Mouse (Mus musculus) heart, embryonic 13.5 days (tissue): Measurements from ENCODE around the gene Sox5. TPM values are rescaled to one million over a fixed set of nuclear protein-coding genes. Genes with fewer than 3 reads are reported as not detected.

Source experiments
- ATAC-seq: fragments of 200-750 bp; cut with Nextera tagmentation; 2 replicates; pipeline ENCODE4 v1.8.0; 2017; ENCODE audit warnings: moderate TSS enrichment; ENCODE audit not compliant: insufficient number of reproducible peaks, low FRiP score, low TSS enrichment; ENCODE audit errors: extremely low read depth
- H3K27ac ChIP-seq: fragments of 300-500 bp; sonication (generic); replicated peaks from 2 replicates; pipeline ENCODE4 v1.5.1; 2015; ENCODE audit warnings: moderate library complexity, mild to moderate bottlenecking, inconsistent platforms
- H3K27me3 ChIP-seq: fragments of 300-500 bp; sonication (generic); replicated peaks from 2 replicates; pipeline ENCODE4 v1.6.1; 2015; ENCODE audit warnings: mild to moderate bottlenecking, inconsistent platforms
- H3K36me3 ChIP-seq: fragments of 300-500 bp; sonication (generic); 2 replicates; pipeline ENCODE4 v1.6.1; 2015; ENCODE audit warnings: mild to moderate bottlenecking, inconsistent platforms
- H3K4me1 ChIP-seq: fragments of 300-500 bp; sonication (generic); 2 replicates; pipeline ENCODE4 v1.6.1; 2015; ENCODE audit warnings: inconsistent platforms
- H3K4me2 ChIP-seq: fragments of 300-500 bp; sonication (generic); 2 replicates; pipeline ENCODE4 v1.6.1; 2015; ENCODE audit warnings: inconsistent platforms, mild to moderate bottlenecking, moderate library complexity
- H3K4me3 ChIP-seq: fragments of 300-500 bp; sonication (generic); 2 replicates; pipeline ENCODE4 v1.5.1; 2015; ENCODE audit warnings: moderate library complexity, mild to moderate bottlenecking, inconsistent platforms
- H3K9ac ChIP-seq: fragments of 300-500 bp; sonication (generic); 2 replicates; pipeline ENCODE4 v1.6.1; 2015; ENCODE audit warnings: inconsistent platforms, mild to moderate bottlenecking, moderate library complexity
- H3K9me3 ChIP-seq: fragments of 300-500 bp; sonication (generic); 2 replicates; pipeline ENCODE4 v1.6.1; 2016; ENCODE audit warnings: inconsistent platforms
- WGBS: fragments of 180-500 bp; shearing (Covaris S2); methylation state at CpG from one replicate; pipeline ENCODE4 v1.1.7; 2015; ENCODE audit warnings: mixed read lengths; 5-methylcytosine and 5-hydroxymethylcytosine counted together
- polyA plus RNA-seq: library from polyadenylated mRNA; unstranded; fragments of >200 nt; fragmentation: Nextera tagmentation; extraction: Ambion mirVana; gene quantifications from 2 replicates; pipeline ENCODE4 v1.2.1, GENCODE M21; 2015

Sox5 gene
- polyA plus RNA-seq, 1 experiment from 2014 or later = 12.1 TPM

- Histone ChIP-seq H3K27me3 (no peaks in the 10 kb centered on the region), H3K4me3 (peak overlapping the region; percentile 6; the same call in 1 of the 2 replicates), H3K36me3 (no peaks in the 10 kb centered on the region), H3K27ac (peak overlapping the region; percentile 37; the same call in 1 of the 2 replicates), H3K9ac (no peak overlapping the region), H3K9me3 (no peaks in the 10 kb centered on the region), H3K4me2 (peak overlapping the region; percentile 52), H3K4me1 (peaks cover 44% of the 10 kb centered on the region)
- 38% methylated on average over 9 of the region's 9 CpGs for WGBS
- ATAC-seq = no peak
Observed at GRCm38 (mm10) chr6:144711841-144712240, 69.9 kb downstream of the Sox5 start.

GRCm38 (mm10) chr6:144710816-144711215 lies 71.0 kb downstream of the Sox5 start:
- no peak for ATAC-seq
- H3K36me3 ChIP-seq = no peaks in the 10 kb centered on the region
- H3K4me3 ChIP-seq = no peak overlapping the region
- H3K9me3 ChIP-seq = no peaks in the 10 kb centered on the region
- peaks cover 41% of the 10 kb centered on the region for H3K4me1 ChIP-seq
- H3K27ac ChIP-seq = peak overlapping the region; percentile 65
- WGBS = 18% methylated on average over 5 of the region's 5 CpGs
- H3K27me3 ChIP-seq = no peaks in the 10 kb centered on the region
- no peak overlapping the region for H3K9ac ChIP-seq
- H3K4me2 ChIP-seq = peak overlapping the region; percentile 52

DNA sequence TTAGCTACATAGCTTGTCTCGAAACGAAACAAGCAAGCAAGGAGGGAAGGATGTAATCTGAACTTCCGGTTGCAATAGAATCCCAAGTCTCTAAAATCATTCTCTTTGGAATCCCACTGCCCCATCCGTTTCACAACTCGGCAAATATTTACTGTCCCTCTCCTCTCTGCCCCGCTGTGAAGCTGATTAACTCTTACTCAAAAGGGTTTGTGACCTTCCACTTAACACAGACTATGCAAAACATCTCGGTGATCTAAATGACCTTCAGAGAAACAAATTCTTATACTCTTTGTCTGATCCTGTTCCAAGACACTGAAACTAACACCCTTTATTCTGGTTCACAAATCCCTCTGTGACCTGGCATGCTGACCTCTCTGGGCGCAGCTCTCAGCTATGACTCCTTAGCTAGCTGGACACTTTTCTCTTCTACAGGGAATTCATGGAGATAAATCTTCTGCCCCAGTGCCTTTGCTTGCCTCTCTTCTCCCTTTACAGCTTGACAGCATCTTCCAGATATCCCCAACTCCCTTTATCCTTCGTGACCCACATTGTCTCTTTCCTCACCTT lies 72.1 kb downstream of the Sox5 start:
- WGBS = 68% methylated on average over 9 of the region's 9 CpGs
- Histone ChIP-seq H3K27ac (0 out of 2 replicates have a peak overlapping the region, but pooled peaks have one; percentile 65), H3K9ac (no peak overlapping the region), H3K4me2 (no peak overlapping the region), H3K36me3 (no peaks in the 10 kb centered on the region), H3K9me3 (no peaks in the 10 kb centered on the region), H3K4me1 (peaks cover 41% of the 10 kb centered on the region), H3K27me3 (no peaks in the 10 kb centered on the region), H3K4me3 (no peak overlapping the region)
- ATAC-seq = no peak

GRCm38 (mm10) chr6:144708410-144708809 lies 73.4 kb downstream of the Sox5 start:
- H3K27ac ChIP-seq = no peak overlapping the region
- H3K36me3 ChIP-seq = peaks cover 6% of the 10 kb centered on the region
- 74% methylated on average over 4 of the region's 4 CpGs for WGBS
- no peak overlapping the region for H3K9ac ChIP-seq
- H3K4me3 ChIP-seq = no peak overlapping the region
- H3K4me1 ChIP-seq = peaks cover 34% of the 10 kb centered on the region
- ATAC-seq = no peak
- peaks cover 5% of the 10 kb centered on the region; the same call in 1 of the 2 replicates for H3K9me3 ChIP-seq
- H3K27me3 ChIP-seq = no peaks in the 10 kb centered on the region
- no peak overlapping the region for H3K4me2 ChIP-seq

DNA sequence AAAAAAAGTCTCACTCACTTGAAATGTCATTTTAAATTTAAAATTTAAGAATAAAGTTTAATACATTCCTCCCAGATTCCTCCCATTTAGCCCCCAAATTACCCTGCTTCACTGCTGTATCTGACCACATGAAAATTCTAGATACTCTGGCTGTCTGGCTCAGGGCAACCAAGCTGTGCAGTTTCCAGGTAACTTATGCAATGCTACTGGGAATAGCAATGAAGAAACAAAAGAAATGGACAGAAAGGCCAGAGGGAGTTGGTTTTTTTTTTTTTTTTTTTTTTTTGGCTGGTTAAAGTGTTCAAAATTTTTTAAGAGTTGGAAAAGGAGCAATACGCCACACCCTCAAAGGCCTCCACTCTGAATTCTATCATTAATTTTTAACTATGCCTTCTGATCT lies 73.8 kb downstream of the Sox5 start:
- 90% methylated on average over 1 of the region's 1 CpGs for WGBS
- no peak overlapping the region for H3K9ac ChIP-seq
- no peak overlapping the region for H3K4me2 ChIP-seq
- ATAC-seq = no peak
- no peaks in the 10 kb centered on the region for H3K27me3 ChIP-seq
- H3K4me1 ChIP-seq = peaks cover 34% of the 10 kb centered on the region
- peaks cover 5% of the 10 kb centered on the region; the same call in 1 of the 2 replicates for H3K9me3 ChIP-seq
- peaks cover 6% of the 10 kb centered on the region for H3K36me3 ChIP-seq
- no peak overlapping the region for H3K27ac ChIP-seq
- H3K4me3 ChIP-seq = no peak overlapping the region

GRCm38 (mm10) chr6:144704962-144705361 lies 76.8 kb downstream of the Sox5 start:
- H3K9me3 ChIP-seq = peaks cover 5% of the 10 kb centered on the region; the same call in 1 of the 2 replicates
- no peak for ATAC-seq
- H3K27ac ChIP-seq = no peak overlapping the region
- peaks cover 14% of the 10 kb centered on the region for H3K4me1 ChIP-seq
- H3K36me3 ChIP-seq = peaks cover 6% of the 10 kb centered on the region
- 43% methylated on average over 5 of the region's 5 CpGs for WGBS
- no peak overlapping the region for H3K4me3 ChIP-seq
- H3K4me2 ChIP-seq = no peak overlapping the region
- no peak overlapping the region for H3K9ac ChIP-seq
- H3K27me3 ChIP-seq = no peaks in the 10 kb centered on the region

- H3K27ac ChIP-seq = peak overlapping the region; percentile 52; the same call in 1 of the 2 replicates
- H3K4me3 ChIP-seq = no peak overlapping the region
- H3K9me3 ChIP-seq = no peaks in the 10 kb centered on the region
- no peaks in the 10 kb centered on the region for H3K27me3 ChIP-seq
- WGBS = 12% methylated on average over 4 of the region's 4 CpGs
- peaks cover 9% of the 10 kb centered on the region for H3K4me1 ChIP-seq
- no peak for ATAC-seq
- H3K36me3 ChIP-seq = no peaks in the 10 kb centered on the region
- H3K4me2 ChIP-seq = peak overlapping the region; percentile 11; the same call in 1 of the 2 replicates
- no peak overlapping the region for H3K9ac ChIP-seq
Observed at GRCm38 (mm10) chr6:144695660-144696059, 86.1 kb downstream of the Sox5 start.

- Histone ChIP-seq H3K4me1 (peaks cover 9% of the 10 kb centered on the region), H3K27me3 (no peaks in the 10 kb centered on the region), H3K4me2 (no peak overlapping the region), H3K9ac (no peak overlapping the region), H3K27ac (no peak overlapping the region), H3K4me3 (no peak overlapping the region), H3K36me3 (no peaks in the 10 kb centered on the region), H3K9me3 (no peaks in the 10 kb centered on the region)
- 77% methylated on average over 7 of the region's 7 CpGs for WGBS
- no peak for ATAC-seq
Observed at GRCm38 (mm10) chr6:144693211-144693899, 88.4 kb downstream of the Sox5 start.

- Histone ChIP-seq H3K9me3 (no peaks in the 10 kb centered on the region), H3K4me1 (peaks cover 17% of the 10 kb centered on the region), H3K27ac (no peak overlapping the region), H3K36me3 (no peaks in the 10 kb centered on the region), H3K4me3 (no peak overlapping the region), H3K27me3 (no peaks in the 10 kb centered on the region), H3K9ac (no peak overlapping the region), H3K4me2 (no peak overlapping the region)
- 58% methylated on average over 7 of the region's 7 CpGs for WGBS
- no peak for ATAC-seq
Observed at GRCm38 (mm10) chr6:144691298-144692041, 90.3 kb downstream of the Sox5 start.

- H3K9me3 ChIP-seq = no peaks in the 10 kb centered on the region
- H3K4me3 ChIP-seq = no peak overlapping the region
- no peaks in the 10 kb centered on the region for H3K27me3 ChIP-seq
- H3K9ac ChIP-seq = no peak overlapping the region
- H3K4me1 ChIP-seq = peaks cover 8% of the 10 kb centered on the region
- no peaks in the 10 kb centered on the region for H3K36me3 ChIP-seq
- ATAC-seq = no peak
- no peak overlapping the region for H3K4me2 ChIP-seq
- 84% methylated on average over 3 of the region's 3 CpGs for WGBS
- H3K27ac ChIP-seq = no peak overlapping the region
Observed at GRCm38 (mm10) chr6:144689076-144689475, 92.7 kb downstream of the Sox5 start.

DNA sequence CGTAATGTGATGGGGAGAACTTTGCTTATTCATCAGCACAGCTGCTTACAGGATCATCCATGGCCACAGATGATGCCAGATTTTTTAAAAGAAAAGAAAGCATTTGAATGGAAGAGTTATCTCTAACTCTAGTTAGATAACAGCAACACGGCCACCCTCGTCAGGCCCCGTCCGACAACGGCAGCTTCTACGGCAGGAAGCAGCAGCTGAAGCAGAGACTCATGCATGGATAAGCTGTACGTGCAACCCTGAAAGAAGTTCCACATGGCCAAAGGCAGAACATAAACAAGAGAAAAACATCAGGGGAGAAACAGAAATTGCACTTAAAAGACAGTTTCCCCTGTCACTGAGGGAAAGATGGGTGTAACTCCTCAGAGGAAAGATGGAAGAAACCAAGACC lies 94.1 kb downstream of the Sox5 start:
- no peak overlapping the region for H3K4me3 ChIP-seq
- H3K27me3 ChIP-seq = no peaks in the 10 kb centered on the region
- 28% methylated on average over 8 of the region's 8 CpGs for WGBS
- ATAC-seq = no peak
- H3K36me3 ChIP-seq = no peaks in the 10 kb centered on the region
- H3K27ac ChIP-seq = no peak overlapping the region
- H3K9me3 ChIP-seq = no peaks in the 10 kb centered on the region
- H3K9ac ChIP-seq = no peak overlapping the region; the same call in 1 of the 2 replicates
- peak overlapping the region; percentile 20; the same call in 1 of the 2 replicates for H3K4me2 ChIP-seq
- H3K4me1 ChIP-seq = peaks cover 8% of the 10 kb centered on the region
